Mouse (Mus musculus) layer of hippocampus, postnatal 14 days (tissue): ENCODE measurements around the gene Dmrta1. TPM values are rescaled to one million over a fixed set of nuclear protein-coding genes. Genes with fewer than 3 reads are reported as not detected.
"Not testable (repeated sequence)": the region's sequence is repeated elsewhere in the genome, so short reads cannot be mapped to it uniquely, and the experiment has no call there.

Source experiments
- DNase-seq, 2 experiments: peaks; one replicate each; pipeline ENCODE4 v3.0.0; 2021 to 2022; ENCODE audit warnings: low spot score in 2 of 2, mixed read lengths in 1 of 2
- long read RNA-seq, 2 experiments: library from polyadenylated mRNA; stranded (forward); transcript quantifications; one replicate each; pipeline ENCODE4 v2.0.0; 2021
- total RNA-seq, 2 experiments: library from RNA; stranded (reverse); gene quantifications; 2 replicates each; pipeline ENCODE4 v1.2.3; 2021

Dmrta1 gene
- 1 to 10 TPM; 1.2 to 1.8 TPM for total RNA-seq
- long read RNA-seq, experiment 1 = 0 reads
- long read RNA-seq, experiment 2, full-length matches to known transcripts = 1 of 1 reads
- long read RNA-seq, experiment 2, partial matches to known transcripts = 0 of 1 reads
- long read RNA-seq, experiment 2, other reads (novel, unspliced or antisense) = 0 of 1 reads

- DNase-seq = no peak
These were observed at the start of gene Dmrta1 for GRCm38 (mm10) chr4:89679195-89679594. Dmrta1 (plus strand) TSS chr4:89679436.

GRCm38 (mm10) chr4:89630374-89631079 lies 48.7 kb upstream of the Dmrta1 start:
- DNase-seq = no peak

- no peak for DNase-seq
These were observed 47.7 kb upstream of the Dmrta1 start for GRCm38 (mm10) chr4:89631560-89631959.

GRCm38 (mm10) chr4:89638651-89639050 lies 40.6 kb upstream of the Dmrta1 start:
- no peak for DNase-seq

GRCm38 (mm10) chr4:89644235-89645115 lies 34.8 kb upstream of the Dmrta1 start:
- DNase-seq = no peak

- no peak for DNase-seq
These were observed 28.6 kb upstream of the Dmrta1 start for GRCm38 (mm10) chr4:89650352-89651311.

- no peak for DNase-seq
These were observed 27.9 kb upstream of the Dmrta1 start for GRCm38 (mm10) chr4:89651312-89651686.

- DNase-seq = no peak
These were observed 27.5 kb upstream of the Dmrta1 start for GRCm38 (mm10) chr4:89651779-89652178.

GRCm38 (mm10) chr4:89663406-89663805 lies 15.8 kb upstream of the Dmrta1 start:
- DNase-seq = no peak

GRCm38 (mm10) chr4:89674711-89675110 lies 4.5 kb upstream of the Dmrta1 start:
- DNase-seq = no peak

GRCm38 (mm10) chr4:89677903-89678302 lies 1.3 kb upstream of the Dmrta1 start:
- DNase-seq = no peak

GRCm38 (mm10) chr4:89678713-89679112 lies 523 bp upstream of the Dmrta1 start:
- no peak for DNase-seq

GRCm38 (mm10) chr4:89687961-89688803 lies 8.9 kb downstream of the Dmrta1 start:
- DNase-seq = peak in 1 of 2 experiments; percentile 15

GRCm38 (mm10) chr4:89688804-89689497 lies 9.7 kb downstream of the Dmrta1 start:
- DNase-seq = no peak

GRCm38 (mm10) chr4:89691936-89692335 lies 12.7 kb downstream of the Dmrta1 start:
- DNase-seq = no peak

GRCm38 (mm10) chr4:89692780-89693179 lies 13.5 kb downstream of the Dmrta1 start:
- peak in 1 of 2 experiments; percentile 4 for DNase-seq

GRCm38 (mm10) chr4:89695589-89695988 lies 16.4 kb downstream of the Dmrta1 start:
- peak in 1 of 2 experiments; percentile 9 for DNase-seq

GRCm38 (mm10) chr4:89697951-89698350 lies 18.7 kb downstream of the Dmrta1 start:
- DNase-seq = no peak

GRCm38 (mm10) chr4:89723526-89724190 lies 44.4 kb downstream of the Dmrta1 start:
- not testable (repeated sequence) for DNase-seq
